Mouse (Mus musculus): Measurements from ENCODE around the gene Snx15.

GRCm38 (mm10) chr19:6117346-6117985 lies 10.6 kb downstream of the Snx15 start:
- TF ChIP-seq CTCF (IDR thresholded peaks at IDR 0.05; ENCODE audit: low read depth, low read length) (no peak), POLR2A (IDR thresholded peaks at IDR 0.05; ENCODE audit: borderline replicate concordance, low read depth, low read length) (no peak)
